Mouse (Mus musculus): ENCODE data around the gene Nup107. TPM values are rescaled to one million over a fixed set of nuclear protein-coding genes. Genes with fewer than 3 reads are reported as not detected.
"Not testable (repeated sequence)": the region's sequence is repeated elsewhere in the genome, so short reads cannot be mapped to it uniquely, and the experiment has no call there.

Nup107 gene
- polyA plus RNA-seq, 1 experiment from 2014 or later, result 50.8 TPM

GRCm38 (mm10) chr10:117738140-117738921 is 54.2 kb downstream of the Nup107 start:
- ATAC-seq (ENCODE audit: insufficient number of reproducible peaks, low FRiP score, low TSS enrichment, low read depth), result no peak
- peaks cover 43% of the 10 kb centered on the region for H3K36me3 ChIP-seq

GRCm38 (mm10) chr10:117737498-117737897 is 55.0 kb downstream of the Nup107 start:
- H3K9ac ChIP-seq; H3K4me3 ChIP-seq (replicated peaks); H3K9me3 ChIP-seq (replicated peaks); H3K27me3 ChIP-seq; H3K4me1 ChIP-seq; ATAC-seq (ENCODE audit: insufficient number of reproducible peaks, low FRiP score, low TSS enrichment, low read depth); H3K4me2 ChIP-seq (replicated peaks); H3K27ac ChIP-seq (replicated peaks): not testable (repeated sequence)
- 94% methylated on average over 8 of the region's 8 CpGs for WGBS
- H3K36me3 ChIP-seq, result peaks cover 43% of the 10 kb centered on the region

More at GRCm38 (mm10) chr10:117738140-117738921, 54.2 kb downstream of the Nup107 start:
- no peaks in the 10 kb centered on the region for H3K9me3 ChIP-seq (replicated peaks)
- H3K9ac ChIP-seq, result no peak overlapping the region
- H3K4me1 ChIP-seq, result no peaks in the 10 kb centered on the region
- H3K27ac ChIP-seq (replicated peaks), result no peak overlapping the region
- 88% methylated on average over 13 of the region's 13 CpGs for WGBS
- H3K4me2 ChIP-seq (replicated peaks), result no peak overlapping the region
- no peaks in the 10 kb centered on the region for H3K27me3 ChIP-seq
- no peak overlapping the region for H3K4me3 ChIP-seq (replicated peaks)

GRCm38 (mm10) chr10:117737075-117737474 is 55.4 kb downstream of the Nup107 start:
- no peak for ATAC-seq (ENCODE audit: insufficient number of reproducible peaks, low FRiP score, low TSS enrichment, low read depth)
- no peak overlapping the region for H3K4me2 ChIP-seq (replicated peaks)
- no peak overlapping the region for H3K27ac ChIP-seq (replicated peaks)
- 84% methylated on average over 4 of the region's 4 CpGs for WGBS
- no peaks in the 10 kb centered on the region for H3K9me3 ChIP-seq (replicated peaks)
- H3K4me3 ChIP-seq (replicated peaks), result no peak overlapping the region
- no peaks in the 10 kb centered on the region for H3K27me3 ChIP-seq
- H3K4me1 ChIP-seq, result no peaks in the 10 kb centered on the region
- no peak overlapping the region for H3K9ac ChIP-seq
- H3K36me3 ChIP-seq, result peaks cover 43% of the 10 kb centered on the region

GRCm38 (mm10) chr10:117736573-117736972 is 55.9 kb downstream of the Nup107 start:
- ATAC-seq (ENCODE audit: insufficient number of reproducible peaks, low FRiP score, low TSS enrichment, low read depth), result no peak
- no peaks in the 10 kb centered on the region for H3K27me3 ChIP-seq
- no peak overlapping the region for H3K9ac ChIP-seq
- WGBS, result 86% methylated on average over 5 of the region's 5 CpGs
- no peak overlapping the region for H3K4me2 ChIP-seq (replicated peaks)
- no peaks in the 10 kb centered on the region for H3K4me1 ChIP-seq
- no peak overlapping the region for H3K4me3 ChIP-seq (replicated peaks)
- no peaks in the 10 kb centered on the region for H3K9me3 ChIP-seq (replicated peaks)
- H3K27ac ChIP-seq (replicated peaks), result no peak overlapping the region
- H3K36me3 ChIP-seq, result peaks cover 43% of the 10 kb centered on the region

- not testable (repeated sequence) for H3K27ac ChIP-seq (replicated peaks); H3K4me2 ChIP-seq (replicated peaks); H3K9me3 ChIP-seq (replicated peaks); H3K9ac ChIP-seq; ATAC-seq (ENCODE audit: insufficient number of reproducible peaks, low FRiP score, low TSS enrichment, low read depth); H3K27me3 ChIP-seq; H3K4me1 ChIP-seq; H3K4me3 ChIP-seq (replicated peaks)
- WGBS, result 90% methylated on average over 12 of the region's 12 CpGs
- H3K36me3 ChIP-seq, result peaks cover 43% of the 10 kb centered on the region
Measured at GRCm38 (mm10) chr10:117735396-117735795, 57.1 kb downstream of the Nup107 start.

GRCm38 (mm10) chr10:117734104-117734852 is 58.2 kb downstream of the Nup107 start:
- 83% methylated on average over 9 of the region's 10 CpGs for WGBS

GRCm38 (mm10) chr10:117733626-117734025 is 58.9 kb downstream of the Nup107 start:
- H3K36me3 ChIP-seq, result peaks cover 26% of the 10 kb centered on the region
- H3K4me1 ChIP-seq; ATAC-seq (ENCODE audit: insufficient number of reproducible peaks, low FRiP score, low TSS enrichment, low read depth); H3K4me3 ChIP-seq (replicated peaks); H3K4me2 ChIP-seq (replicated peaks); H3K27ac ChIP-seq (replicated peaks); H3K9me3 ChIP-seq (replicated peaks); H3K9ac ChIP-seq; H3K27me3 ChIP-seq: not testable (repeated sequence)
- 80% methylated on average over 8 of the region's 8 CpGs for WGBS

More at GRCm38 (mm10) chr10:117734104-117734852, 58.2 kb downstream of the Nup107 start:
- not testable (repeated sequence) for H3K4me3 ChIP-seq (replicated peaks); H3K4me2 ChIP-seq (replicated peaks); H3K9me3 ChIP-seq (replicated peaks); ATAC-seq (ENCODE audit: insufficient number of reproducible peaks, low FRiP score, low TSS enrichment, low read depth); H3K9ac ChIP-seq; H3K4me1 ChIP-seq; H3K27me3 ChIP-seq; H3K27ac ChIP-seq (replicated peaks)
- peaks cover 32% of the 10 kb centered on the region for H3K36me3 ChIP-seq

- H3K9me3 ChIP-seq (replicated peaks), result no peaks in the 10 kb centered on the region
- no peak overlapping the region for H3K27ac ChIP-seq (replicated peaks)
- H3K4me1 ChIP-seq, result no peaks in the 10 kb centered on the region
- H3K4me2 ChIP-seq (replicated peaks), result no peak overlapping the region
- no peaks in the 10 kb centered on the region for H3K27me3 ChIP-seq
- no peak overlapping the region for H3K4me3 ChIP-seq (replicated peaks)
- peaks cover 20% of the 10 kb centered on the region for H3K36me3 ChIP-seq
- H3K9ac ChIP-seq, result no peak overlapping the region
- 84% methylated on average over 14 of the region's 14 CpGs for WGBS
- ATAC-seq (ENCODE audit: insufficient number of reproducible peaks, low FRiP score, low TSS enrichment, low read depth), result no peak
Measured at GRCm38 (mm10) chr10:117732962-117733592, 59.4 kb downstream of the Nup107 start.

GRCm38 (mm10) chr10:117732184-117732583 is 60.3 kb downstream of the Nup107 start:
- ATAC-seq (ENCODE audit: insufficient number of reproducible peaks, low FRiP score, low TSS enrichment, low read depth), result no peak
- peaks cover 11% of the 10 kb centered on the region for H3K36me3 ChIP-seq
- H3K4me3 ChIP-seq (replicated peaks), result no peak overlapping the region
- no peaks in the 10 kb centered on the region for H3K27me3 ChIP-seq
- H3K4me1 ChIP-seq, result no peaks in the 10 kb centered on the region
- no peak overlapping the region for H3K27ac ChIP-seq (replicated peaks)
- no peaks in the 10 kb centered on the region for H3K9me3 ChIP-seq (replicated peaks)
- 85% methylated on average over 5 of the region's 5 CpGs for WGBS
- no peak overlapping the region for H3K4me2 ChIP-seq (replicated peaks)
- no peak overlapping the region for H3K9ac ChIP-seq

GRCm38 (mm10) chr10:117731244-117732101 is 61.0 kb downstream of the Nup107 start:
- H3K9ac ChIP-seq, result no peak overlapping the region
- ATAC-seq (ENCODE audit: insufficient number of reproducible peaks, low FRiP score, low TSS enrichment, low read depth), result no peak; the same call in 1 of the 2 replicates
- no peak overlapping the region for H3K27ac ChIP-seq (replicated peaks)
- no peaks in the 10 kb centered on the region for H3K9me3 ChIP-seq (replicated peaks)
- no peak overlapping the region for H3K4me2 ChIP-seq (replicated peaks)
- H3K4me1 ChIP-seq, result no peaks in the 10 kb centered on the region
- 59% methylated on average over 14 of the region's 15 CpGs for WGBS
- no peak overlapping the region for H3K4me3 ChIP-seq (replicated peaks)
- peaks cover 4% of the 10 kb centered on the region for H3K36me3 ChIP-seq
- no peaks in the 10 kb centered on the region for H3K27me3 ChIP-seq

Data from embryonic facial prominence, embryonic 15.5 days (tissue).